Mouse (Mus musculus): ENCODE data around the gene Styx.

GRCm38 (mm10) chr14:45438931-45439275 lies 88.0 kb downstream of the Styx start:
- TF ChIP-seq CTCF (IDR thresholded peaks at IDR 0.05; ENCODE audit: low read depth, low read length) (no peak), GATA1 (IDR thresholded peaks at IDR 0.05; ENCODE audit: borderline replicate concordance, low read length) (no peak), POLR2AphosphoS5 (IDR thresholded peaks at IDR 0.05; ENCODE audit: insufficient replicate concordance, low read depth, low read length) (no peak), TAL1 (conservative IDR thresholded peaks at IDR 0.05; ENCODE audit: low read depth, low read length) (no peak), GATA2 (IDR thresholded peaks at IDR 0.05; ENCODE audit: borderline replicate concordance, low read depth, low read length) (no peak)

Measured in G1E (cell line).